Mouse (Mus musculus): Measurements from ENCODE around the gene Xylt1. TPM values are rescaled to one million over a fixed set of nuclear protein-coding genes. Genes with fewer than 3 reads are reported as not detected.

Gene Xylt1
- total RNA-seq, 1 experiment from 2014 or later = 11.2 TPM

GRCm38 (mm10) chr7:117389048-117389447 lies 8.3 kb downstream of the Xylt1 start:
- ATAC-seq (replicated peaks in 1 of 2; ENCODE audit: insufficient read depth in 1 of 2, low FRiP score in 2 of 2, low TSS enrichment in 1 of 2, low read depth in 1 of 2, poor library complexity in 2 of 2, severe bottlenecking in 2 of 2) = no peak

- no peak for ATAC-seq (replicated peaks in 1 of 2; ENCODE audit: insufficient read depth in 1 of 2, low FRiP score in 2 of 2, low TSS enrichment in 1 of 2, low read depth in 1 of 2, poor library complexity in 2 of 2, severe bottlenecking in 2 of 2)
These were observed 12.2 kb downstream of the Xylt1 start for GRCm38 (mm10) chr7:117392863-117393569.

DNA sequence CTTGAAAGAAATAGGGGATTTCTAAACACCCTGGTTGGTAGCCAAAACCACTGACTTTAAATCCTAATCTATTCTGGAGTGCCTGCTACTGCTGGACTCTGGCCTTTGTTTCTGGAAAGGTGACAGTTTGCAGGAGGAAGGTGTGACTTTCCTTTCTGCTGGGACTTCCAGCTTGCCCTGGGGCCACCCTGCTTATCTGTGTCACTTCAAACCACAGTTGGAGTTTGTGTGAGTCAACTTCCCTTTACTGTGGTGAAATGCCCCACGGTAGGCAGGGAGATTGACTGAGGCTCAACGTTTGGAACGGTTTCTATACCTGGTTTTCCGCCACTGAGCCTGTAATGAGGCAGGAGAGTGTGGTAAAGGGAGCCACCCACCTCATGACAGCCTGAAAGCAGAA lies 13.2 kb downstream of the Xylt1 start:
- peak; percentile 93 to 94 for ATAC-seq (replicated peaks in 1 of 2; ENCODE audit: insufficient read depth in 1 of 2, low FRiP score in 2 of 2, low TSS enrichment in 1 of 2, low read depth in 1 of 2, poor library complexity in 2 of 2, severe bottlenecking in 2 of 2)

- ATAC-seq (replicated peaks in 1 of 2; ENCODE audit: insufficient read depth in 1 of 2, low FRiP score in 2 of 2, low TSS enrichment in 1 of 2, low read depth in 1 of 2, poor library complexity in 2 of 2, severe bottlenecking in 2 of 2) = no peak; a peak in 1 of 4 replicates
These were observed 13.6 kb downstream of the Xylt1 start for GRCm38 (mm10) chr7:117394380-117394779.

DNA sequence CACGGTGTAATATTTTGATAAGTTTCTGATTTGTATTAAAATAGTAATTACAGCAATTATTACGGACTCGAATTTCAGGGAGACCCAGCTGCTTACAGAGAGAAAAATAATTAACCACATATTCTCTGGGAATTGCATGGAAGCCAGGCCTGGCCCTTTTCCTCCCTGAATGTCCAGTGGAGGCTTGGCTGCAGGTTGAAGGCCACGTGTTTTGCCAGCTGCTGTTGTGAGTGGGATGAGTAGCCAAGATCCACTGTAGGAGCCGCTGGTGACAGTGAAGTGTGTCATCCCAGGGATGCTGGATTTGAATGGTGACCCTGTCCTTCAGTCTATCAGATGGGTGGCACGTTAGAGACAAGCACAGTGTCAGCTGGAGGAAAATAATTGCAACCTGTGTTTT lies 14.7 kb downstream of the Xylt1 start:
- no peak for ATAC-seq (replicated peaks in 1 of 2; ENCODE audit: insufficient read depth in 1 of 2, low FRiP score in 2 of 2, low TSS enrichment in 1 of 2, low read depth in 1 of 2, poor library complexity in 2 of 2, severe bottlenecking in 2 of 2)

GRCm38 (mm10) chr7:117397877-117398276 lies 17.1 kb downstream of the Xylt1 start:
- no peak for ATAC-seq (replicated peaks in 1 of 2; ENCODE audit: insufficient read depth in 1 of 2, low FRiP score in 2 of 2, low TSS enrichment in 1 of 2, low read depth in 1 of 2, poor library complexity in 2 of 2, severe bottlenecking in 2 of 2)

GRCm38 (mm10) chr7:117399971-117400370 lies 19.2 kb downstream of the Xylt1 start:
- no peak for ATAC-seq (replicated peaks in 1 of 2; ENCODE audit: insufficient read depth in 1 of 2, low FRiP score in 2 of 2, low TSS enrichment in 1 of 2, low read depth in 1 of 2, poor library complexity in 2 of 2, severe bottlenecking in 2 of 2)

DNA sequence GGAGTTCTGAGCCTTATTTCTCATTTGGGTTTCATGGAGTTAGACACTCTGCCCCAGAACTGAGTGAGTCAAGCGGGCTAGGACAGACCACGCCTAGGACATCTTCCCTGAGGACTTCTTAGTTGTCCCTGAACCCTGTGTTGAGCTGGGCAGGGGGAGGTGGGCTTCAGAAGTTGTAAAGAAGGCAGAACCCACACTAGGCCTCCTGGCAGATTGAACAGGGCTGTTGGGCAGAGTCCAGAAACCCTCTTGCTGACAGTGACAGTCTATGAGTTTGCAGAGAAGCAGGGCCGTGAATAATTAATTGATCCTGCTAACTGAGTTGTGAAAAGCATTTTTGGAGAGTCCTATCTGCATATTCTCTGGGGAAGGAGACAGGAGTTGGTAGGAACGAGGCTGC lies 20.8 kb downstream of the Xylt1 start:
- ATAC-seq (replicated peaks in 1 of 2; ENCODE audit: insufficient read depth in 1 of 2, low FRiP score in 2 of 2, low TSS enrichment in 1 of 2, low read depth in 1 of 2, poor library complexity in 2 of 2, severe bottlenecking in 2 of 2) = no peak

- peak; percentile 75 for ATAC-seq (replicated peaks in 1 of 2; ENCODE audit: insufficient read depth in 1 of 2, low FRiP score in 2 of 2, low TSS enrichment in 1 of 2, low read depth in 1 of 2, poor library complexity in 2 of 2, severe bottlenecking in 2 of 2)
These were observed 25.6 kb downstream of the Xylt1 start for GRCm38 (mm10) chr7:117406336-117406735.

- no peak for ATAC-seq (replicated peaks in 1 of 2; ENCODE audit: insufficient read depth in 1 of 2, low FRiP score in 2 of 2, low TSS enrichment in 1 of 2, low read depth in 1 of 2, poor library complexity in 2 of 2, severe bottlenecking in 2 of 2)
These were observed 28.6 kb downstream of the Xylt1 start for GRCm38 (mm10) chr7:117409268-117409988.

GRCm38 (mm10) chr7:117411874-117412273 lies 31.1 kb downstream of the Xylt1 start:
- no peak for ATAC-seq (replicated peaks in 1 of 2; ENCODE audit: insufficient read depth in 1 of 2, low FRiP score in 2 of 2, low TSS enrichment in 1 of 2, low read depth in 1 of 2, poor library complexity in 2 of 2, severe bottlenecking in 2 of 2)

- ATAC-seq (replicated peaks in 1 of 2; ENCODE audit: insufficient read depth in 1 of 2, low FRiP score in 2 of 2, low TSS enrichment in 1 of 2, low read depth in 1 of 2, poor library complexity in 2 of 2, severe bottlenecking in 2 of 2) = no peak
These were observed 31.6 kb downstream of the Xylt1 start for GRCm38 (mm10) chr7:117412405-117412804.

DNA sequence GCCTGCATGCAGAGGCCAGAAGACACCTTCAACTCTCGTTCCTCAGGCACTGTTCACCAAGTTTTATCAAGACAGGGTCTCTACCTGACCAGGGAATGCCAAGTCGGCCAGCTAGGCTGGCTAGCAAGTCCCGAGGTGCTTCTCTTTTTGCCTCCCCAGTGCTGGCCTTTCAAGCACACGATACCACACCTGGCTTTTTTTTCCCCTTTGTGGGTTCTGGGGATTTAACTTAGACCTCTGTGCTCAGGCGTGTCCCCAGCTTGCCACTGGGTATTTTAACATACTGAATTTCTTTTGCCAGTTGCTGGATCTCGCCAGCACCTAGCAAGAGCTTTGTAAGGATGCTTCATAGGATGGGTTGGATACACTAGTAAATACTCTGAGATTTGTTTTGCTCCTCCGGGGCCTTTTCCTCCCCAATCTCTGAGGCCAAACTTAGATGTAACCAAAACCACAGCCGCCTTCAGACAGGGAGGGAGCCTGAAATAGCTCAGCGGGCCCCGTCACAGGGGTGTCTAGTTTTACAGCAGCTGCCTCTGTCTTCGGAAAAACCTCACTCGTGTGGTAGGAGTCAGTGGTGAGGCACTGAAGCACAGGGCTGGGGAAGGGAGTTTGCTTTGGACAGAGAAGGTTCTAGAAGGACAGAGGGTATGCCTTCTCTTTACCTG lies 33.7 kb downstream of the Xylt1 start:
- peak; percentile 74 to 85 for ATAC-seq (replicated peaks in 1 of 2; ENCODE audit: insufficient read depth in 1 of 2, low FRiP score in 2 of 2, low TSS enrichment in 1 of 2, low read depth in 1 of 2, poor library complexity in 2 of 2, severe bottlenecking in 2 of 2)

DNA sequence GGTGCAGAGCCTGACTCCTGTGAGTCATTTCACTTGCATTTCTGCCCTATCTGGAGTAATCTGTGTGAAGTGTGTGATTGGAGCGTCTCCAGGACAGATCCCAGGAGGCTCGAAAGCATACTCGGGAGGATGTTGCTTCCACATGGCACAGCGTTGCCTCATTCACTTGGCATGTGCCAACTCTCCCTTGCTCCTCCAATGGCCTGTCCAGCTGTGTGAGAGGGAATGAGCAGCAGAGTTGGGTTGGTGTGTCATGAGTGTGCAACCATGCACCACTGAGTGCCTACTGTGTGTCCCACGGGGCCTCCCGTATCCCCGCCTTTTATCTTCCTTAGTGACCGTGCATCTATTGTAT lies 34.2 kb downstream of the Xylt1 start:
- ATAC-seq (replicated peaks in 1 of 2; ENCODE audit: insufficient read depth in 1 of 2, low FRiP score in 2 of 2, low TSS enrichment in 1 of 2, low read depth in 1 of 2, poor library complexity in 2 of 2, severe bottlenecking in 2 of 2) = peak in 1 of 2 experiments; percentile 7; a peak in 1 of 4 replicates

DNA sequence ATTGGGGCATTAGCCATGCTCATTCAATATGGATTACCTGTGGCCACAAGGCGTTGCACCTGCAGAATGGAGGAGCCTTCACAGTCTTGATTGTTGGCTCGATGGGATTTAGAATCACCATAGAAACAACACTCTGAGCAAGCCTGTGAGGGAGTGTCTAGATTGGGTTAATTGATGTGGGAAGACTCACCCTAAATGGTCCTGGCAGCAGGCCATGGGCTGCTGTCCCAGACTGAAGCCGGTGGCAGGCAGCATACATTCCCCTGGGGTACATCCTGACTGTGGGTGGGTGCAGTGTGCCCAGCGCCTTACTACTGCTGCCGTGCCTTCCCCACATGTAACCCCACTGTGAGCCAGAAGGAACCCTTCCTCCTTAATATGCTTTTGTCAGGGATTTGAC lies 38.3 kb downstream of the Xylt1 start:
- ATAC-seq (replicated peaks in 1 of 2; ENCODE audit: insufficient read depth in 1 of 2, low FRiP score in 2 of 2, low TSS enrichment in 1 of 2, low read depth in 1 of 2, poor library complexity in 2 of 2, severe bottlenecking in 2 of 2) = no peak

DNA sequence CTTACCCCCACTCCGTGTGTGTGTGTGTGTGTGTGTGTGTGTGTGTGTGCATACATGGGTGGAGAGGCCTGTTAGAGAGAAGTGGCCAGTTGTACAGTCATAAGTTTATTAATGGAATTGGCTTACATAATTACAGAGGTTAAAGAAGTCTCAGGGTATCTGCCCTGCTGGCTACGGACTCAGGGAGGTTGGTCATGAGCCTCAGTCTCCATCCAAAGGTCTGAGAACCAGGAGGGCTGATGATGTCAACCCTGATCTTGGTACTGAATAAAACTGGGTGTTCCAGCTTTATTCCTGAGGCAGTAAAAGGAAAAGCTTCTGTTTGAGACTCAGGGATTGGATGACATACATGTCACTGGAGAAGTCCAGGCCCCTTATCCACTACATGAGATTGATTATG lies 39.1 kb downstream of the Xylt1 start:
- no peak for ATAC-seq (replicated peaks in 1 of 2; ENCODE audit: insufficient read depth in 1 of 2, low FRiP score in 2 of 2, low TSS enrichment in 1 of 2, low read depth in 1 of 2, poor library complexity in 2 of 2, severe bottlenecking in 2 of 2)

DNA sequence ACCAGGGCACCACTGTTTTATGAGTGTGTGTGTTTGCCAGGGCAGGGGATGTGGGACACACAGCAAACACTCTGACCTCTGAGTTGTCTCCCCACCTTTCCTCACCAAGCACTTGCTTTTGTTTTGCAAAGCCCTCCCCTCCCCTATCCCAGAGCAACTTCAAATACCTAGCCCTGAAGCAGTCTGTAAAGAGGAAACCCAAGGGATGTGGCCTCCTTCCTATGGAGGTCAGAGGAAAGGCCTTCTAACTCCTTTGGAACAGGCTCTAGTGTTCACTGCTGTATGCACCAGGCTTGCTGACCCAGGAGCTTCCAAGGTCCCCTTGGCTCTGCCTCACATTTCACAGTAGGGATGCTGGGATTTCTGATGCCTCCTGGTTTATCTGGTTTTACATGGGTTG lies 39.5 kb downstream of the Xylt1 start:
- peak in 1 of 2 experiments; percentile 57; a peak in 1 of 4 replicates for ATAC-seq (replicated peaks in 1 of 2; ENCODE audit: insufficient read depth in 1 of 2, low FRiP score in 2 of 2, low TSS enrichment in 1 of 2, low read depth in 1 of 2, poor library complexity in 2 of 2, severe bottlenecking in 2 of 2)

DNA sequence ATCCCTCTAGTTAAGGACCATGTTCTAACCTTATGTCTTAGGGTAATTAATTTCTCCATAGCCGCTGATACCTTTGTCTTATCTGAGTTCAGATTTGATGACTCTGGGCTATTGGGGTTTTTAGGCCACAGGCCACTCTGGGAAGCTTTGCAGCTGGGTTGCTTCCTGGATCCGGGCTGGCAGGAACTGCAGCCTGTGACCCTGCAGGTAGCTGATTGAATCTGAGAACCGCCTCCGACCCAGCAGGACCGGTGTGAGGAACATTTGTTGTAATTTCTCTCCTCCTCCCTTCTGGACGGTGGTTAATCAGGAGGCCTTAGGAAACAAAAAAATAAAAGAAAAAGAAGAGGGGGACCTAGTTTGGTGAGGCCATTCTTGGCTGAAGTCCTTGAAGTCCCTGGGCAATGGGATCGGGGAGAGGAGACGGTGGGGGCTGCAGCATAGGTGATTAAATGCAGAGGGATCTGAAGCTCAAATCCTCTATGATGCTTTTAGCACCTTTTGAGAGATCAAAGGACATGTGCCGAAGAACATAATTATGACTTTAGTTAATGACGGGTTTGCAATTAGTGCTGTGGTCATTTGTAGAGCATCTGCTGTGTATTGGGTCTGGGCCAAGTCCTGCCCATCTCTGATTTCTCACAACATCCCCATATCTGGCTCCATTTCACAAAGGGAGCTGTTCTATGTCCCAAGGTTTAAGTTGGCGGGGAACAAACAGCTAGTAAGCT lies 40.2 kb downstream of the Xylt1 start:
- ATAC-seq (replicated peaks in 1 of 2; ENCODE audit: insufficient read depth in 1 of 2, low FRiP score in 2 of 2, low TSS enrichment in 1 of 2, low read depth in 1 of 2, poor library complexity in 2 of 2, severe bottlenecking in 2 of 2) = no peak
